Mouse (Mus musculus) thymus, adult 2 months (tissue): ENCODE results near the gene Prdx6b.

ENCODE experiments used
- CTCF ChIP-seq: fragments of 200-500 bp; IDR thresholded peaks from 2 replicates; pipeline ENCODE4 v1.5.1; 2012; ENCODE audit warnings: mild to moderate bottlenecking, control low read depth, low read length, moderate library complexity, borderline replicate concordance; ENCODE audit not compliant: control insufficient read depth, poor library complexity, insufficient read depth; ENCODE audit errors: extremely low read depth
- POLR2A ChIP-seq: fragments of 200-500 bp; IDR thresholded peaks from 2 replicates; pipeline ENCODE4 v1.6.1; 2012; ENCODE audit warnings: mild to moderate bottlenecking, low read length, control low read depth, moderate library complexity; ENCODE audit not compliant: control insufficient read depth, poor library complexity, insufficient read depth; ENCODE audit errors: extremely low read depth

DNA sequence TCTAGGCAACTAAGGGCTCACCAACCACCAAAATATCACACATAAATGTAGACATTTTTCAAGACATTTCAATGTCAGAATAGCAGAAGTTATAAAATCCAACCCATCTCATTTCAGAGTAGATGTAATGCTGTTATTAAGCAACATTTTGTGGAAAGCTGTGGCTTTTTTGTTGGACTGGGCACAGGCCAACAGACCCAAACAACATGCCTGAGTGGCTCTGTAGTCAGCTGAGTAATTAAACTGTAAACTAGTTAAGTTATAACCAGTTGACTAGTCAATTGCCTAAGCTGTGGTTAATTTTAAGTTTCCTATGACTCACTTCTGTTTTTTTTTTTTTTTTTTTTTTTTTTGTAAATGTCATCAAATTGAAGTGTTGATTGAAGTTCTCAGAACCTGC is 44.4 kb upstream of the Prdx6b start:
- TF ChIP-seq CTCF: no peak
- no peak for TF ChIP-seq POLR2A
